Comparison of ENCODE assay signal across 10 mouse cellular contexts in genomic region chr5:25609911-25610310, GRCm38 (mm10).
A peak's percentile ranks its signal among the peaks of the same experiment; 100 is the strongest.
DNase-seq lines count a peak whose midpoint lies in the region; ATAC-seq and TF ChIP-seq lines count a peak whose summit lies in the region.
"Had no signal": no experiment of that assay in that cellular context is flagged by ENCODE, and none has a peak within 500 bp of the region (broad histone marks: within the 10 kb centered on the region; RNA-seq: fewer than 3 reads in every experiment).

No protein-coding gene starts in this region.

- no peaks in the 10 kb centered on the region for H3K36me3 ChIP-seq in hindbrain, embryonic 15.5 days
- H3K36me3 ChIP-seq in myocyte (ENCODE audit: control insufficient read depth, insufficient read depth) = no peaks in the 10 kb centered on the region
- H3K36me3 ChIP-seq: heart, embryonic 13.5 days; liver, embryonic 15.5 days had no signal

- no peak overlapping the region for H3ac ChIP-seq in myocyte (ENCODE audit: control insufficient read depth, insufficient read length)

- H3K9ac ChIP-seq in hindbrain, embryonic 15.5 days = no peak overlapping the region
- H3K9ac ChIP-seq: heart, embryonic 13.5 days; liver, embryonic 15.5 days had no signal

- H3K9me3 ChIP-seq in hindbrain, embryonic 15.5 days = no peaks in the 10 kb centered on the region
- H3K9me3 ChIP-seq: heart, embryonic 13.5 days; liver, embryonic 15.5 days had no signal

- peak overlapping the region; percentile 50; the same call in 1 of the 2 replicates for H3K27ac ChIP-seq in hindbrain, embryonic 15.5 days (replicated peaks)
- H3K27ac ChIP-seq: heart, embryonic 13.5 days; liver, embryonic 15.5 days had no signal

- no peaks in the 10 kb centered on the region for H3K27me3 ChIP-seq in hindbrain, embryonic 15.5 days
- H3K27me3 ChIP-seq in myocyte (ENCODE audit: control insufficient read depth, insufficient read depth, insufficient read length) = no peaks in the 10 kb centered on the region
- H3K27me3 ChIP-seq: heart, embryonic 13.5 days; liver, embryonic 15.5 days had no signal

- peaks cover 10% of the 10 kb centered on the region; the same call in 1 of the 2 replicates for H3K4me1 ChIP-seq in hindbrain, embryonic 15.5 days (replicated peaks)
- H3K4me1 ChIP-seq: liver, embryonic 15.5 days had no signal

- H3K4me2 ChIP-seq in hindbrain, embryonic 15.5 days = peak overlapping the region; percentile 30
- H3K4me2 ChIP-seq in myocyte (ENCODE audit: low read depth) = peak overlapping the region; percentile 36
- H3K4me2 ChIP-seq: heart, embryonic 13.5 days; liver, embryonic 15.5 days had no signal

- peak; percentile 61 to 65 for DNase-seq in cerebellum, postnatal 36 days
- no peak for DNase-seq in adrenal gland, postnatal 10 days
- no peak for DNase-seq in ovary, adult 18-20 months (ENCODE audit: low spot score)
- no peak for DNase-seq in thymus, postnatal 36 days

- no peaks in the 10 kb centered on the region for H3K79me2 ChIP-seq in myocyte (ENCODE audit: control insufficient read depth, insufficient read depth)

- WGBS in hindbrain, embryonic 15.5 days = 7% methylated on average over 9 of the region's 9 CpGs

- ATAC-seq in cerebellum, adult (ENCODE audit: insufficient number of reproducible peaks, low FRiP score, low TSS enrichment) = peak; percentile 67; the same call in 1 of the 2 replicates
- ATAC-seq in hindbrain, embryonic 15.5 days (ENCODE audit: low FRiP score, low read depth) = 0 out of 2 replicates have a peak, but pooled peaks have one; percentile 59
- ATAC-seq in monocyte, adult 5-6 weeks (replicated peaks; ENCODE audit: insufficient number of reproducible peaks, low FRiP score, low TSS enrichment, poor library complexity, severe bottlenecking) = no peak

- no peak overlapping the region for H3K4me3 ChIP-seq in hindbrain, embryonic 15.5 days
- no peak overlapping the region for H3K4me3 ChIP-seq in myocyte
- H3K4me3 ChIP-seq: heart, embryonic 13.5 days; liver, embryonic 15.5 days had no signal

- TF ChIP-seq POLR2A in myocyte (IDR thresholded peaks at IDR 0.05; ENCODE audit: insufficient read length, low read depth) = no peak

TF ChIP-seq in myocyte, 11 proteins besides CTCF, POLR2A, EP300 and RAD21:
- TF ChIP-seq MYOD1 (IDR thresholded peaks at IDR 0.05; ENCODE audit: control insufficient read depth in 1 of 3, insufficient read length in 2 of 3, low read depth in 2 of 3) (no peak), SRF (IDR thresholded peaks at IDR 0.05; ENCODE audit: control insufficient read depth, insufficient read length, low read depth) (no peak), MAX (IDR thresholded peaks at IDR 0.05; ENCODE audit: low read depth) (no peak), TCF12 (IDR thresholded peaks at IDR 0.05; ENCODE audit: insufficient read depth, poor library complexity, severe bottlenecking) (no peak), MYOG (IDR thresholded peaks at IDR 0.05; ENCODE audit: control insufficient read depth in 1 of 3, insufficient read depth in 1 of 3, insufficient read length in 2 of 3, low read depth in 2 of 3) (no peak), USF1 (IDR thresholded peaks at IDR 0.05; ENCODE audit: low read depth) (no peak), E2F4 (IDR thresholded peaks at IDR 0.05; ENCODE audit: insufficient read depth) (no peak), REST (IDR thresholded peaks at IDR 0.05; ENCODE audit: insufficient read depth, insufficient read length) (no peak), POLR2AphosphoS2 (IDR thresholded peaks at IDR 0.05; ENCODE audit: insufficient read length, low read depth) (no peak)

Comparison
In these comparisons a context has a peak if more than half of its experiments do, and no peak if none do; other contexts are left out.
1. DNase-seq: peak in cerebellum, postnatal 36 days (2 of 2); none in adrenal gland, postnatal 10 days (single experiment), ovary, adult 18-20 months (single experiment) and thymus, postnatal 36 days (0 of 2).